Mouse (Mus musculus): ENCODE measurements around the gene Mesp1.

Mesp1 gene

GRCm38 (mm10) chr7:79793688-79794087 lies at the start of gene Mesp1:
Gene Mesp1 (minus strand): TSS chr7:79793788.
- DNase-seq (ENCODE audit: low spot score in 2 of 2) = no peak

- DNase-seq (ENCODE audit: low spot score in 2 of 2) = no peak
Measured at GRCm38 (mm10) chr7:79842163-79842562, 48.6 kb upstream of the Mesp1 start.

GRCm38 (mm10) chr7:79837247-79837646 lies 43.7 kb upstream of the Mesp1 start:
- DNase-seq (ENCODE audit: low spot score in 2 of 2) = no peak

- DNase-seq (ENCODE audit: low spot score in 2 of 2) = no peak
Measured at GRCm38 (mm10) chr7:79835196-79835595, 41.6 kb upstream of the Mesp1 start.

GRCm38 (mm10) chr7:79832980-79833379 lies 39.4 kb upstream of the Mesp1 start:
- DNase-seq (ENCODE audit: low spot score in 2 of 2) = no peak

- no peak for DNase-seq (ENCODE audit: low spot score in 2 of 2)
Measured at GRCm38 (mm10) chr7:79831585-79831984, 38.0 kb upstream of the Mesp1 start.

GRCm38 (mm10) chr7:79831145-79831544 lies 37.6 kb upstream of the Mesp1 start:
- DNase-seq (ENCODE audit: low spot score in 2 of 2) = no peak

GRCm38 (mm10) chr7:79828341-79828740 lies 34.8 kb upstream of the Mesp1 start:
- DNase-seq (ENCODE audit: low spot score in 2 of 2) = no peak

GRCm38 (mm10) chr7:79822092-79822695 lies 28.6 kb upstream of the Mesp1 start:
- DNase-seq (ENCODE audit: low spot score in 2 of 2) = no peak

- no peak for DNase-seq (ENCODE audit: low spot score in 2 of 2)
Measured at GRCm38 (mm10) chr7:79819996-79820395, 26.4 kb upstream of the Mesp1 start.

GRCm38 (mm10) chr7:79819515-79819914 lies 25.9 kb upstream of the Mesp1 start:
- no peak for DNase-seq (ENCODE audit: low spot score in 2 of 2)

GRCm38 (mm10) chr7:79818321-79818720 lies 24.7 kb upstream of the Mesp1 start:
- DNase-seq (ENCODE audit: low spot score in 2 of 2) = no peak

GRCm38 (mm10) chr7:79813409-79813808 lies 19.8 kb upstream of the Mesp1 start:
- DNase-seq (ENCODE audit: low spot score in 2 of 2) = no peak

- peak; percentile 51 to 57 for DNase-seq (ENCODE audit: low spot score in 2 of 2)
Measured at GRCm38 (mm10) chr7:79810611-79811506, 17.3 kb upstream of the Mesp1 start, which contains the start of gene Mesp2. Gene Mesp2 (plus strand): TSS chr7:79810727.

GRCm38 (mm10) chr7:79808561-79808960 lies 15.0 kb upstream of the Mesp1 start:
- DNase-seq (ENCODE audit: low spot score in 2 of 2) = no peak

GRCm38 (mm10) chr7:79803887-79804286 lies 10.3 kb upstream of the Mesp1 start:
- DNase-seq (ENCODE audit: low spot score in 2 of 2) = no peak

- DNase-seq (ENCODE audit: low spot score in 2 of 2) = no peak
Measured at GRCm38 (mm10) chr7:79802037-79802436, 8.4 kb upstream of the Mesp1 start.

- DNase-seq (ENCODE audit: low spot score in 2 of 2) = no peak
Measured at GRCm38 (mm10) chr7:79801391-79801790, 7.8 kb upstream of the Mesp1 start.

GRCm38 (mm10) chr7:79800336-79800735 lies 6.7 kb upstream of the Mesp1 start:
- DNase-seq (ENCODE audit: low spot score in 2 of 2) = peak in 1 of 2 experiments; percentile 47

GRCm38 (mm10) chr7:79799506-79799905 lies 5.9 kb upstream of the Mesp1 start:
- no peak for DNase-seq (ENCODE audit: low spot score in 2 of 2)

- DNase-seq (ENCODE audit: low spot score in 2 of 2) = peak; percentile 54 to 69
Measured at GRCm38 (mm10) chr7:79799048-79799447, 5.5 kb upstream of the Mesp1 start.

GRCm38 (mm10) chr7:79798606-79799005 lies 5.0 kb upstream of the Mesp1 start:
- no peak for DNase-seq (ENCODE audit: low spot score in 2 of 2)
